Mouse (Mus musculus) CD8-positive naive resting alpha-beta T cell, adult 2 months (primary cell): ENCODE data around the gene Armc9.

Source experiments
- DNase-seq, 2 experiments: peaks; one replicate each; pipeline ENCODE4 v3.0.0; 2022; ENCODE audit warnings: low read depth in 2 of 2, low spot score in 2 of 2

Gene Armc9

GRCm38 (mm10) chr1:86154133-86154823 lies at the start of gene Armc9:
Armc9 (plus strand) TSS chr1:86154780.
- peak; percentile 93 to 94 for DNase-seq

- DNase-seq: no peak
Measured at GRCm38 (mm10) chr1:86105054-86105453, 49.5 kb upstream of the Armc9 start.

- no peak for DNase-seq
Measured at GRCm38 (mm10) chr1:86111779-86112178, 42.8 kb upstream of the Armc9 start, which contains the start of gene Htr2b. Htr2b (minus strand) TSS chr1:86111970.

- DNase-seq: no peak
Measured at GRCm38 (mm10) chr1:86114141-86114540, 40.4 kb upstream of the Armc9 start.

GRCm38 (mm10) chr1:86119549-86119948 lies 35.0 kb upstream of the Armc9 start:
- DNase-seq: no peak

GRCm38 (mm10) chr1:86126036-86126435 lies 28.5 kb upstream of the Armc9 start:
- no peak for DNase-seq

GRCm38 (mm10) chr1:86133337-86133736 lies 21.2 kb upstream of the Armc9 start, which contains the start of gene Gm21972:
Gm21972 (plus strand) TSS chr1:86133637.
- DNase-seq: no peak

- DNase-seq: no peak
Measured at GRCm38 (mm10) chr1:86135315-86135714, 19.3 kb upstream of the Armc9 start.

- DNase-seq: no peak
Measured at GRCm38 (mm10) chr1:86141081-86141480, 13.5 kb upstream of the Armc9 start.

GRCm38 (mm10) chr1:86143165-86143564 lies 11.4 kb upstream of the Armc9 start:
- DNase-seq: no peak

- no peak for DNase-seq
Measured at GRCm38 (mm10) chr1:86144001-86144944, 10.3 kb upstream of the Armc9 start.

- DNase-seq: no peak
Measured at GRCm38 (mm10) chr1:86146293-86146692, 8.3 kb upstream of the Armc9 start.

GRCm38 (mm10) chr1:86147557-86147956 lies 7.0 kb upstream of the Armc9 start:
- DNase-seq: no peak

GRCm38 (mm10) chr1:86148161-86148560 lies 6.4 kb upstream of the Armc9 start:
- no peak for DNase-seq

GRCm38 (mm10) chr1:86150929-86151328 lies 3.7 kb upstream of the Armc9 start:
- no peak for DNase-seq

GRCm38 (mm10) chr1:86151376-86151775 lies 3.2 kb upstream of the Armc9 start:
- DNase-seq: no peak

- DNase-seq: no peak
Measured at GRCm38 (mm10) chr1:86152618-86153017, 2.0 kb upstream of the Armc9 start.

GRCm38 (mm10) chr1:86154824-86155164 lies 214 bp downstream of the Armc9 start:
- no peak for DNase-seq

GRCm38 (mm10) chr1:86156075-86156474 lies 1.5 kb downstream of the Armc9 start:
- no peak for DNase-seq

GRCm38 (mm10) chr1:86156595-86156994 lies 2.0 kb downstream of the Armc9 start:
- DNase-seq: no peak

GRCm38 (mm10) chr1:86160059-86160458 lies 5.5 kb downstream of the Armc9 start:
- no peak for DNase-seq

GRCm38 (mm10) chr1:86160479-86160878 lies 5.9 kb downstream of the Armc9 start:
- no peak for DNase-seq
